Mouse (Mus musculus): Measurements from ENCODE around the gene Marc2. TPM values are rescaled to one million over a fixed set of nuclear protein-coding genes. Genes with fewer than 3 reads are reported as not detected.
A peak's percentile ranks its signal among the peaks of the same experiment; 100 is the strongest.

Marc2 gene
- 56.9 TPM for polyA plus RNA-seq (2012; fragmentation: generic; extraction: Trizol)
- long read RNA-seq, experiment 1, transcript Marc2-201 (8 exons, 1,917 nt) = major isoform, 86 of 93 reads
- long read RNA-seq, experiment 1, partial matches to known transcripts = 2 of 93 reads
- long read RNA-seq, experiment 1, other reads (novel, unspliced or antisense) = 1 of 93 reads
- long read RNA-seq, experiment 2, transcript Marc2-201 (8 exons, 1,917 nt) = major isoform, 78 of 82 reads
- long read RNA-seq, experiment 2, partial matches to known transcripts = 2 of 82 reads
- long read RNA-seq, experiment 2, other reads (novel, unspliced or antisense) = 2 of 82 reads

DNA sequence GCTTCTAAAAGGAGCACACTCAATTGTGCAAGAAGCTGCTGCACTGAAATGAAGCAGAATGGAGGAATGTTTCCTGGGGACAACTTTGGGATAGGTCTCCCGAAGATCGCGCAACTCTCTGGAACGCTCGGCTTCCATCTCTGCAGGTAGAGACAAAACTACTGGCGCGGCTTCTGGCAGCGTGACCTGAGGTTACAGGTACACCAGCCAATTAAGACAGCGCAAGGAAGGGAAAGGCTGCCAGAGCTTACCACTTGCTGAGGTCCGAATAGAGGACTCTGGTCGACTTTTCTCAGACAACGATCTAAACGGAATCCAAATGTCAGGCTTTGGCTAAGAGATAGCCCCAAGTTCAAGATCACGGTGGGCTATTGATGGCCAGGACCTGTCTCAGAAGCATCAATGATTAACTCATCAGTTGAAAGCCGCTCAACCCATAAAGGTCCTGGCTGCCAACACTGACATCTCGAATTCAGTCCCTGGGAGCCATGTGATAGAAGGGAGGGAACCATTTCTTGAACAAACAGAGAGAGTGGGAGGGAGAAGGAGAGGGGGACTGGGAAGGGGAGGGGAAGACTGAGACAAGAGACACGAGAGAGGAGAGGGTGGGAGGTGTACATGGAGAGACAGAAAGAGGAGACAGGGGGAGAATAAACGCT lies at the start of gene Marc2:
Gene Marc2 (minus strand): TSS at position 360 of the 659 bp plus-strand sequence.
- H3K36me3 ChIP-seq (ENCODE audit: control insufficient read depth, insufficient read depth) = no peaks in the 10 kb centered on the region
- H3K27me3 ChIP-seq (ENCODE audit: control insufficient read depth, insufficient read depth, insufficient read length) = no peaks in the 10 kb centered on the region
- no peaks in the 10 kb centered on the region for H3K79me3 ChIP-seq (ENCODE audit: low read depth)
- H3K4me3 ChIP-seq (ENCODE audit: insufficient read depth, poor library complexity, severe bottlenecking) = peak within 1 kb of the TSS; percentile 75
- TF ChIP-seq CEBPB (IDR thresholded peaks at IDR 0.05; ENCODE audit: low read depth) = peak; percentile 29
- TF ChIP-seq CTCF (IDR thresholded peaks at IDR 0.05; ENCODE audit: control insufficient read depth, insufficient read depth, insufficient read length) = no peak
- peaks cover 5% of the 10 kb centered on the region for H3K79me2 ChIP-seq (ENCODE audit: control insufficient read depth, insufficient read depth)
- H3ac ChIP-seq (ENCODE audit: control insufficient read depth, insufficient read length, low read depth) = peak within 1 kb of the TSS; percentile 78

DNA sequence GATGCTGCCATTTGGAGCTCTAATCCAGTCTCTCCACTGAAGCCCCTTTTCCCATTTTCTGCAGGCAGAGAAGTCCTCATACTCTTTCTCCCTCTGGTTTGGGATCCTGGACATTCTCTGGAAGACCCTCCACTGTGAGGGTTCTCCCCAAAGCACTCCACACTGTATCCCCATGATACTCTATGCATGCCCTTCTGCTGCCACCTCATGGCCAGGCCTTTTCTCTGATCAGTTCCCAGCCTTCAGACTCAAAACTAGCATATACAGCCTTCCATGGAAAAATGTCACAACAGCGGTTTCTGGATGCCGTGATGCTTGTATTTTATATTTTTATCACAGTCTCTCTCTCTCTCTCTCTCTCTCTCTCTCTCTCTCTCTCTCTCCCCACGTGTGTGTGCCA lies 45.7 kb upstream of the Marc2 start:
- H3K4me3 ChIP-seq (ENCODE audit: insufficient read depth, poor library complexity, severe bottlenecking) = no peak overlapping the region
- TF ChIP-seq MYOD1 (IDR thresholded peaks at IDR 0.05; ENCODE audit: control insufficient read depth, insufficient read length, low read depth) (no peak), MYOG (IDR thresholded peaks at IDR 0.05; ENCODE audit: control insufficient read depth, extremely low read depth, insufficient read length) (no peak), CEBPB (IDR thresholded peaks at IDR 0.05; ENCODE audit: low read depth) (no peak), CTCF (IDR thresholded peaks at IDR 0.05; ENCODE audit: control insufficient read depth, insufficient read depth, insufficient read length) (no peak), FOSL1 (IDR thresholded peaks at IDR 0.05; ENCODE audit: insufficient read depth, low read length, poor library complexity, severe bottlenecking) (no peak), USF1 (IDR thresholded peaks at IDR 0.05; ENCODE audit: low read depth) (no peak), MAX (IDR thresholded peaks at IDR 0.05) (no peak)

DNA sequence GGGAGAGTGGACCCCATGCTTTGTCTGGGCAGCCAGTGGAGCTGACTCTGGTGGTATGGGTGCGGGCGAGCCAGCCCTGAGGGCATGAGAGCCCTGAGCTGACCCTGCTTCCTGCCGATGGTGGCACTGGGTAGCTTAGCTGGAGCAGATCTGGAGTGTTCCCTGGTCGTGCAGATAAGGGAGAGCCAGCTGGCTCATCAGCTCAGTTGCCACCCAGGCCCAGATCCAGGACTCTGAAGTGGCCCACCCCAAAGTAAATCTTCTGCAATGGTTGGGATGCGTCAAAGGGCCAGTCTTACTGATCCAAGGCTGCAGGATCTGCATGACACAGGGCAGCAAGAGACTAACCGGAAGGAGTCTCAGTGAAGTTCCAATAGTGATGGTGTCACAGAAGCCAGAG lies 43.2 kb upstream of the Marc2 start:
- Histone ChIP-seq H3K36me3 (ENCODE audit: control insufficient read depth, insufficient read depth) (no peaks in the 10 kb centered on the region), H3K79me2 (ENCODE audit: control insufficient read depth, insufficient read depth) (no peaks in the 10 kb centered on the region), H3K4me3 (ENCODE audit: insufficient read depth, poor library complexity, severe bottlenecking) (no peak overlapping the region), H3ac (ENCODE audit: control insufficient read depth, insufficient read length, low read depth) (no peak overlapping the region), H3K79me3 (ENCODE audit: low read depth) (no peaks in the 10 kb centered on the region), H3K27me3 (ENCODE audit: control insufficient read depth, insufficient read depth, insufficient read length) (no peaks in the 10 kb centered on the region)
- TF ChIP-seq FOSL1 (IDR thresholded peaks at IDR 0.05; ENCODE audit: insufficient read depth, low read length, poor library complexity, severe bottlenecking) (no peak), MYOG (IDR thresholded peaks at IDR 0.05; ENCODE audit: control insufficient read depth, extremely low read depth, insufficient read length) (no peak), USF1 (IDR thresholded peaks at IDR 0.05; ENCODE audit: low read depth) (no peak), MAX (IDR thresholded peaks at IDR 0.05) (no peak), CEBPB (IDR thresholded peaks at IDR 0.05; ENCODE audit: low read depth) (no peak), CTCF (IDR thresholded peaks at IDR 0.05; ENCODE audit: control insufficient read depth, insufficient read depth, insufficient read length) (no peak)

More for the DNA sequence above, 45.7 kb upstream of the Marc2 start:
- H3K79me2 ChIP-seq (ENCODE audit: control insufficient read depth, insufficient read depth) = no peaks in the 10 kb centered on the region
- no peaks in the 10 kb centered on the region for H3K27me3 ChIP-seq (ENCODE audit: control insufficient read depth, insufficient read depth, insufficient read length)
- H3ac ChIP-seq (ENCODE audit: control insufficient read depth, insufficient read length, low read depth) = no peak overlapping the region
- H3K36me3 ChIP-seq (ENCODE audit: control insufficient read depth, insufficient read depth) = no peaks in the 10 kb centered on the region
- H3K79me3 ChIP-seq (ENCODE audit: low read depth) = no peaks in the 10 kb centered on the region

DNA sequence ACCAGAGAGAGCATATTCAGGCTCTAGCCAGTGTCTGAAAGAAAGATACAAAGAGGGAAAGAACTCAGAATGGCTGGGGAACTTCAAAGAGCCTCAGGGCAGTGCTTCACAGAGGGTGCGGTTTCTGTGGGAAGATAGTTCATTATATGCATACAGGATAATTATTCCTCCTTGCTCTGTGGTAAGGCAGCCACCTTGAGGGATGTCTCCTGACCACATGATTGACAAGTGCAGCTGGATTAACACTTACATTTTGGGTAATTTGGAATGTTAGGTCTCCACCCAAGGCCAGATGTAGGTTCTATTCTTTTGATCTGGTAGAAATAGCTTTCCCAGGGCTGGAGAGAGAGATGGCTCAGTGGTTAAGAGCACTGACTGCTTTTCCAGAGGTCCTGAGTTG lies 39.9 kb upstream of the Marc2 start:
- Histone ChIP-seq H3K79me2 (ENCODE audit: control insufficient read depth, insufficient read depth) (no peaks in the 10 kb centered on the region), H3K27me3 (ENCODE audit: control insufficient read depth, insufficient read depth, insufficient read length) (peaks cover 3% of the 10 kb centered on the region)
- peak; percentile 98 for TF ChIP-seq MYOD1 (IDR thresholded peaks at IDR 0.05; ENCODE audit: control insufficient read depth, insufficient read length, low read depth)
- TF ChIP-seq MAX (IDR thresholded peaks at IDR 0.05) = no peak

DNA sequence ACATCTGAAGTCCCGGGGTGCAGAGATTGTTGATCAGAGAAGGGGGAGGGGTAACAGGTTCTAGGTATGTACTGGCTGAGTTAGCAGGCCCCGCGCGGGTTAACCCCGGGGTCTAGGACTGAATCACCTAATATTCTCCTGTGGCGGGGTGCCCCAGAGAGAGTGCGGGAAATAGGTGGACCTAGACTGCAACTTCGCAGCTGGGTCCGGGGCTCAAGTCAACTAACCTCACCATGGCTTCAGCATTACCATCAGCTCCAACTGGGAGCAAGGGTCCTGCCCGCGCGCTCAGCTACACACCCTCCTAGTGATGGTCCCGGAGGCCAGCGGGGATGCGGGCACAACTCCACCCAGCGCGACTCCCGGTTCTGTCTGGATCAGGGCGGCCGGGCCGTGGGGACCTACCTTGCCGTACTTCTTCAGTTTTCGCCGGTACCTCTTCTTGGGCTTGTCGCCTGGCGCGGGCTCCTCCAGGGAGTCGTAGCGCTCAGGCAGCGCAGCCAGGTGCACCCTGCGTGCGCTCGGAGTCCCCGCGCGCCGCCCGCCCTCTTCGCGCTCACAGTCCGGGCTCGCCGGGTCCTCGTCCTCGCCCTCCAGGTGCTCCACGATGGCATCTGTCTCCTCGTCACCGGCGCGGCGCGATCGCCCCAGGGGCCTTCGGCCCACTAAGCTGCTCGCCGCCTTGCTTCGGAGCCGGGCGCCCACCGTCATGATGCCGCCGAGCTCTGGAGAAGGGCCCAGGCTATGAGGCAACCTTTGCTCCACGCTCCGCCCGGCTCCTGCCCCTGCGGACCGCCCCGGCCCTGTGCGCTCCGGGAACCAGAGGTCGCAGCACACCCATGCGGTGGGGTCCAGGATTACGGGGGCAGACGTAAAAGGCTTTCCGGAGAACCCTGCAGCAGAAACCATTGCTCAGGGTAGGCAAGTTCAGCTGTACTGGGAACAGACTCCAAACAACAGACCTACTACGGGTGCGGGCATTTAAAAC lies 36.3 kb upstream of the Marc2 start, which contains the start of gene C130074G19Rik:
Gene C130074G19Rik (minus strand): TSS at position 938 of the 988 bp plus-strand sequence.
- no peaks in the 10 kb centered on the region for H3K79me2 ChIP-seq (ENCODE audit: control insufficient read depth, insufficient read depth)
- no peak for TF ChIP-seq CTCF (IDR thresholded peaks at IDR 0.05; ENCODE audit: control insufficient read depth, insufficient read depth, insufficient read length)
- no peak for TF ChIP-seq MYOG (IDR thresholded peaks at IDR 0.05; ENCODE audit: control insufficient read depth, extremely low read depth, insufficient read length)
- H3K4me3 ChIP-seq (ENCODE audit: insufficient read depth, poor library complexity, severe bottlenecking) = no peak within 1 kb of the TSS
- H3K36me3 ChIP-seq (ENCODE audit: control insufficient read depth, insufficient read depth) = no peaks in the 10 kb centered on the region
- no peaks in the 10 kb centered on the region for H3K79me3 ChIP-seq (ENCODE audit: low read depth)
- no peak within 1 kb of the TSS for H3ac ChIP-seq (ENCODE audit: control insufficient read depth, insufficient read length, low read depth)
- H3K27me3 ChIP-seq (ENCODE audit: control insufficient read depth, insufficient read depth, insufficient read length) = peaks cover 18% of the 10 kb centered on the region

More for the DNA sequence above, 39.9 kb upstream of the Marc2 start:
- no peaks in the 10 kb centered on the region for H3K36me3 ChIP-seq (ENCODE audit: control insufficient read depth, insufficient read depth)
- no peaks in the 10 kb centered on the region for H3K79me3 ChIP-seq (ENCODE audit: low read depth)
- H3K4me3 ChIP-seq (ENCODE audit: insufficient read depth, poor library complexity, severe bottlenecking) = no peak overlapping the region
- no peak overlapping the region for H3ac ChIP-seq (ENCODE audit: control insufficient read depth, insufficient read length, low read depth)

All from C2C12 (cell line).